Comparison of ENCODE assay signal across 8 mouse cellular contexts in genomic region chr2:27097776-27098175, GRCm38 (mm10). TPM values are rescaled to one million over a fixed set of nuclear protein-coding genes. Genes with fewer than 3 reads are reported as not detected.
A peak's percentile ranks its signal among the peaks of the same experiment; 100 is the strongest.
DNase-seq lines count a peak whose midpoint lies in the region; ATAC-seq lines count a peak whose summit lies in the region.

No protein-coding gene starts in this region.

- H3K4me1 ChIP-seq in forebrain, embryonic 12.5 days, result peaks cover 17% of the 10 kb centered on the region
- H3K4me1 ChIP-seq in limb, embryonic 11.5 days (ENCODE audit: control insufficient read depth, insufficient read depth, low read length), result peaks cover 21% of the 10 kb centered on the region
- no peaks in the 10 kb centered on the region; the same call in none of the 2 replicates for H3K4me1 ChIP-seq in liver, embryonic 11.5 days (replicated peaks; ENCODE audit: control insufficient read depth, insufficient read depth, low read length)

- H3K36me3 ChIP-seq in forebrain, embryonic 12.5 days (replicated peaks), result no peaks in the 10 kb centered on the region
- H3K36me3 ChIP-seq in limb, embryonic 11.5 days (ENCODE audit: control insufficient read depth, insufficient read depth, low read length), result peaks cover 2% of the 10 kb centered on the region; the same call in 1 of the 2 replicates
- H3K36me3 ChIP-seq in liver, embryonic 11.5 days (ENCODE audit: control insufficient read depth, insufficient read depth, low read length), result no peaks in the 10 kb centered on the region

- no peaks in the 10 kb centered on the region for H3K27me3 ChIP-seq in forebrain, embryonic 12.5 days
- no peaks in the 10 kb centered on the region for H3K27me3 ChIP-seq in limb, embryonic 11.5 days (ENCODE audit: control insufficient read depth, insufficient read depth, low read length)
- H3K27me3 ChIP-seq in liver, embryonic 11.5 days (replicated peaks; ENCODE audit: control insufficient read depth, insufficient read depth, low read length), result peaks cover 2% of the 10 kb centered on the region; the same call in 1 of the 2 replicates

- 0 out of 2 replicates have a peak, but pooled peaks have one; percentile 9 for ATAC-seq in forebrain, embryonic 12.5 days (ENCODE audit: low FRiP score)
- peak; percentile 55; the same call in 1 of the 2 replicates for ATAC-seq in limb, embryonic 11.5 days (ENCODE audit: insufficient number of reproducible peaks, low FRiP score, low TSS enrichment, low read depth)
- no peak for ATAC-seq in liver, embryonic 11.5 days (replicated peaks; ENCODE audit: low FRiP score)

- WGBS in forebrain, embryonic 12.5 days, result 28% methylated on average over 6 of the region's 6 CpGs
- 22% methylated on average over 6 of the region's 6 CpGs for WGBS in limb, embryonic 11.5 days
- 23% methylated on average over 6 of the region's 6 CpGs for WGBS in liver, embryonic 11.5 days

- no peak overlapping the region for H3K4me3 ChIP-seq in forebrain, embryonic 12.5 days (replicated peaks)
- no peak overlapping the region for H3K4me3 ChIP-seq in limb, embryonic 11.5 days (ENCODE audit: low read depth, low read length)
- H3K4me3 ChIP-seq in liver, embryonic 11.5 days (ENCODE audit: low read depth, low read length), result no peak overlapping the region

- H3K27ac ChIP-seq in forebrain, embryonic 12.5 days, result 0 out of 2 replicates have a peak overlapping the region, but pooled peaks have one; percentile 36
- H3K27ac ChIP-seq in limb, embryonic 11.5 days (replicated peaks; ENCODE audit: low read depth, low read length), result 0 out of 2 replicates have a peak overlapping the region, but pooled peaks have one; percentile 42
- H3K27ac ChIP-seq in liver, embryonic 11.5 days (ENCODE audit: low read depth, low read length), result no peak overlapping the region

- DNase-seq in left cerebral cortex, postnatal 4 days, result peak; percentile 66
- DNase-seq in left cerebral cortex, adult 8-10 months (ENCODE audit: low spot score in 2 of 2), result no peak
- peak; percentile 76 for DNase-seq in heart, postnatal 4 days
- peak; percentile 52 for DNase-seq in limb, embryonic 11.5 days (ENCODE audit: low spot score)
- DNase-seq in retina, postnatal 1 day, result peak; percentile 91
- no peak for DNase-seq in adrenal gland, postnatal 4 days (ENCODE audit: low spot score in 2 of 2)
- DNase-seq in liver, embryonic 11.5 days (ENCODE audit: low spot score), result no peak

- H3K4me2 ChIP-seq in forebrain, embryonic 12.5 days, result no peak overlapping the region
- H3K4me2 ChIP-seq in limb, embryonic 11.5 days (ENCODE audit: low read depth, severe bottlenecking), result no peak overlapping the region
- H3K4me2 ChIP-seq in liver, embryonic 11.5 days, result no peak overlapping the region

- no peaks in the 10 kb centered on the region for H3K9me3 ChIP-seq in forebrain, embryonic 12.5 days
- H3K9me3 ChIP-seq in limb, embryonic 11.5 days (ENCODE audit: control insufficient read depth, low read length), result no peaks in the 10 kb centered on the region
- no peaks in the 10 kb centered on the region for H3K9me3 ChIP-seq in liver, embryonic 11.5 days (ENCODE audit: control insufficient read depth, low read length)

- intact Hi-C loops in left cerebral cortex, postnatal 4 days (cut with DNase I), result no loop called here

- no peak overlapping the region for H3K9ac ChIP-seq in forebrain, embryonic 12.5 days
- H3K9ac ChIP-seq in limb, embryonic 11.5 days (ENCODE audit: low read length), result 0 out of 2 replicates have a peak overlapping the region, but pooled peaks have one; percentile 22
- no peak overlapping the region for H3K9ac ChIP-seq in liver, embryonic 11.5 days (ENCODE audit: low read depth, low read length)

RNA-seq across cellular contexts. Expression of gene Adamtsl2, which starts 18.6 kb away (rescaled TPM):
- 10 to 100 TPM; 23.8 to 25.1 TPM for total RNA-seq in left cerebral cortex, postnatal 4 days (2021)
- total RNA-seq in left cerebral cortex, adult 8-10 months (2022), result 10 to 100 TPM; 12.6 to 18.4 (median 15.6) TPM
- 5.3 and 5.4 TPM in 2 replicates for polyA plus RNA-seq in forebrain, embryonic 12.5 days (2016; fragmentation: Nextera tagmentation; extraction: Ambion mirVana)
- total RNA-seq in heart, postnatal 4 days (2021), result 10 to 100 TPM; 10.6 to 11.4 TPM
- 9.4 and 10.2 TPM in 2 replicates for polyA plus RNA-seq in limb, embryonic 11.5 days (2014; fragmentation: Nextera tagmentation; extraction: Ambion mirVana)
- 10 to 100 TPM in 1 of 2 experiments, 1 to 10 TPM in 1; 9.6 to 13.5 TPM for total RNA-seq in adrenal gland, postnatal 4 days (2021)
- polyA plus RNA-seq in liver, embryonic 11.5 days (2014; fragmentation: Nextera tagmentation; extraction: Ambion mirVana), result 1.8 and 3.5 TPM in 2 replicates

RNA-seq across cellular contexts. Expression of gene Mymk, which starts 25.8 kb away (rescaled TPM):
- under 1 TPM in 1 of 2 experiments, not detected in 1; 0.42 TPM for total RNA-seq in left cerebral cortex, postnatal 4 days (2021)
- total RNA-seq in left cerebral cortex, adult 8-10 months (2022), result 1 to 10 TPM in 2 of 4 experiments, under 1 TPM in 2; 0.44 to 1.5 (median 1.2) TPM
- 0.26 TPM in 1 of 2 replicates, not detected in the other for polyA plus RNA-seq in forebrain, embryonic 12.5 days (2016; fragmentation: Nextera tagmentation; extraction: Ambion mirVana)
- total RNA-seq in heart, postnatal 4 days (2021), result not detected
- polyA plus RNA-seq in limb, embryonic 11.5 days (2014; fragmentation: Nextera tagmentation; extraction: Ambion mirVana), result 5.7 and 6.2 TPM in 2 replicates
- 1 to 10 TPM in 1 of 2 experiments, under 1 TPM in 1; 0.59 to 1.8 TPM for total RNA-seq in adrenal gland, postnatal 4 days (2021)
- polyA plus RNA-seq in liver, embryonic 11.5 days (2014; fragmentation: Nextera tagmentation; extraction: Ambion mirVana), result 0.12 and 0.13 TPM in 2 replicates

RNA-seq across cellular contexts. Expression of gene Fam163b, which starts 44.5 kb away (rescaled TPM):
- 10 to 100 TPM; 55.8 to 61.9 TPM for total RNA-seq in left cerebral cortex, postnatal 4 days (2021)
- 100 to 1,000 TPM in 1 of 4 experiments, 10 to 100 TPM in 3; 95.8 to 105 (median 98.8) TPM for total RNA-seq in left cerebral cortex, adult 8-10 months (2022)
- 0.27 and 0.32 TPM in 2 replicates for polyA plus RNA-seq in forebrain, embryonic 12.5 days (2016; fragmentation: Nextera tagmentation; extraction: Ambion mirVana)
- under 1 TPM; 0.55 to 0.65 TPM for total RNA-seq in heart, postnatal 4 days (2021)
- polyA plus RNA-seq in limb, embryonic 11.5 days (2014; fragmentation: Nextera tagmentation; extraction: Ambion mirVana), result 0.71 and 1.3 TPM in 2 replicates
- total RNA-seq in adrenal gland, postnatal 4 days (2021), result 1 to 10 TPM; 4.0 to 5.0 TPM
- polyA plus RNA-seq in liver, embryonic 11.5 days (2014; fragmentation: Nextera tagmentation; extraction: Ambion mirVana), result 0.14 and 0.29 TPM in 2 replicates

Comparison
In these comparisons a context has a peak if more than half of its experiments do, and no peak if none do; other contexts are left out.
1. DNase-seq: peak in left cerebral cortex, postnatal 4 days (single experiment), heart, postnatal 4 days (single experiment), limb, embryonic 11.5 days (single experiment) and retina, postnatal 1 day (single experiment); none in left cerebral cortex, adult 8-10 months (0 of 2), adrenal gland, postnatal 4 days (0 of 2) and liver, embryonic 11.5 days (single experiment).
2. RNA of gene Fam163b, which starts 44.5 kb away (total RNA-seq): 95.8 to 105 TPM in left cerebral cortex, adult 8-10 months and 55.8 to 61.9 TPM in left cerebral cortex, postnatal 4 days; 4.0 to 5.0 TPM in adrenal gland, postnatal 4 days and 0.55 to 0.65 TPM in heart, postnatal 4 days; every median in the first group is over 4 times any median in the second.